Mouse (Mus musculus) midbrain, embryonic 10.5 days (tissue): ENCODE measurements at regions not wholly inside any gene's neighbourhood (a gene's known extent, or its start where the extent isn't known, plus 50 kb on each side); places are given as distances from the start of the nearest gene placed in this dataset.
A peak's percentile ranks its signal among the peaks of the same experiment; 100 is the strongest.

Source experiments
- DNase-seq: peaks from one replicate; pipeline ENCODE4 v3.0.0-alpha.2; 2017; ENCODE audit warnings: low spot score
- H3K27ac ChIP-seq: fragments of 300-500 bp; sonication (generic); replicated peaks from 2 replicates; pipeline ENCODE4 v1.5.1; 2016; ENCODE audit warnings: mild to moderate bottlenecking
- H3K27me3 ChIP-seq: fragments of 300-500 bp; sonication (generic); 2 replicates; pipeline ENCODE4 v1.6.1; 2016; ENCODE audit warnings: low read depth, mild to moderate bottlenecking; ENCODE audit not compliant: poor library complexity, severe bottlenecking
- H3K36me3 ChIP-seq: fragments of 300-500 bp; sonication (generic); 2 replicates; pipeline ENCODE4 v1.6.1; 2016; ENCODE audit warnings: mild to moderate bottlenecking, moderate library complexity
- H3K4me1 ChIP-seq: fragments of 300-500 bp; sonication (generic); 2 replicates; pipeline ENCODE4 v1.6.1; 2016
- H3K4me3 ChIP-seq: fragments of 300-500 bp; sonication (generic); 2 replicates; pipeline ENCODE4 v1.5.1; 2016; ENCODE audit warnings: mild to moderate bottlenecking, moderate library complexity
- H3K9me3 ChIP-seq: fragments of 300-500 bp; sonication (generic); replicated peaks from 2 replicates; pipeline ENCODE4 v1.6.1; 2016; ENCODE audit warnings: mild to moderate bottlenecking
- WGBS: fragments of 180-500 bp; shearing (Covaris S2); methylation state at CpG from one replicate; pipeline ENCODE4 v1.1.7; 2016; 5-methylcytosine and 5-hydroxymethylcytosine counted together

DNA sequence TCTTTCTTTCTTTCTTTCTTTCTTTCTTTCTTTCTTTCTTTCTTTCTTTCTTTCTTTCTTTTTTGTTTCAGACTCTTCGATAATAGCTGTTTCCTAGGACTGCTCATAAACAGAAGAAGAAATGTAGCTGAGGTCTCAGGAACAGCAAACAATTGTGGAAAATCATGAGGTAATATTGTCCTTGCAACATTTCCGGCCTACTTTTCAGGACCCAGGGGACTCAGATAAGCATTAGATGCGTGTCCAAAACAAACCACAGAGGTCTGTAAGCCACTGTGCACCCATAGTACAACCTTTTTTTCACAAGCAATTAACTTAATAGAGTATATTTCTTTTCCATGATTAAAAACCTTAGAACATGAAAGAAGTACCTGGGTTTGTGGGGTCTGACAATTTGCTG, 455.7 kb upstream of the Zeb2 start:
- WGBS, result 93% methylated on average over 3 of the region's 3 CpGs
- Histone ChIP-seq H3K27me3 (no peaks in the 10 kb centered on the region), H3K9me3 (no peaks in the 10 kb centered on the region), H3K36me3 (no peaks in the 10 kb centered on the region), H3K4me3 (no peak overlapping the region), H3K27ac (no peak overlapping the region), H3K4me1 (no peaks in the 10 kb centered on the region)
- no peak for DNase-seq

DNA sequence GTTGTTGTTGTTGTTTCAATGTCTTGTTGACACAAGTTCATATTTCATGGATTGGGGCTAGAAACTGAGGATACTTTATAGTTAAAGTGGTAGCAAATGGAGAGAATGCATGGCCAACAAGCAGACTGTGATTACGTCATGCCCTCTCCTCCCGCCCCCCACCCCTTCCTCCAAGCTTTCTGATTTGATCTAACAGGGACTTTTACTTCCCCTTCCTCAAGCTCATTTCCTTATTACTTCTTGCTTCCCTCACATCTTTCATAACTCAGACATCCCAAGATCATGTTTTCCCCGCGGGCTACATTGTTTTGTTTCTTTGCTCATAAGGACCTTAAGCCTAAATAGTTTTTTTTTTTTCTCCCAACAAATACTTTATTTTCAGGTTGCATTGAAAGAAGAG, 437.5 kb upstream of the Zeb2 start:
- Histone ChIP-seq H3K9me3 (no peaks in the 10 kb centered on the region), H3K4me3 (no peak overlapping the region), H3K4me1 (peaks cover 5% of the 10 kb centered on the region), H3K27ac (no peak overlapping the region), H3K36me3 (no peaks in the 10 kb centered on the region), H3K27me3 (no peaks in the 10 kb centered on the region)
- WGBS, result 88% methylated on average over 4 of the region's 4 CpGs
- DNase-seq, result no peak

DNA sequence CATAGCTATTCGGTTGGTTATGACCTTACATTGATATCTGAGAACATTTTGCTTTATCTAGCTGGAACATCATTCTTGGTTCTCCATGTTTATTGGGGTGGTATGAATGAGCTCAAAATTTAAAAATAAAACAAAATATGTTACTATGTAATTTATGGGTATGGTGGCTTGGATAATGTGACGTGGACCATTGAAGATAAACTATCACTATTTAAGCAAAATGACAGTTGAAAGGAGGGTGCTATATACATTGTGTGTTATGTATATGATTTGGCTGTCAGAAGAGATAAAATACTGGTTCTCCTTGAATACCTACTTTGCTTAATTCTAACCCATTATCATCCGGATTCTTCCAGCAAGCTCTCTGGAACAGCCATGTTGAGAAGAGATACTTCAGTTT, 424.2 kb upstream of the Zeb2 start:
- no peaks in the 10 kb centered on the region for H3K27me3 ChIP-seq
- no peaks in the 10 kb centered on the region for H3K9me3 ChIP-seq
- WGBS, result 94% methylated on average over 3 of the region's 3 CpGs
- H3K27ac ChIP-seq, result no peak overlapping the region
- DNase-seq, result no peak
- H3K4me1 ChIP-seq, result no peaks in the 10 kb centered on the region
- no peaks in the 10 kb centered on the region for H3K36me3 ChIP-seq
- no peak overlapping the region for H3K4me3 ChIP-seq

DNA sequence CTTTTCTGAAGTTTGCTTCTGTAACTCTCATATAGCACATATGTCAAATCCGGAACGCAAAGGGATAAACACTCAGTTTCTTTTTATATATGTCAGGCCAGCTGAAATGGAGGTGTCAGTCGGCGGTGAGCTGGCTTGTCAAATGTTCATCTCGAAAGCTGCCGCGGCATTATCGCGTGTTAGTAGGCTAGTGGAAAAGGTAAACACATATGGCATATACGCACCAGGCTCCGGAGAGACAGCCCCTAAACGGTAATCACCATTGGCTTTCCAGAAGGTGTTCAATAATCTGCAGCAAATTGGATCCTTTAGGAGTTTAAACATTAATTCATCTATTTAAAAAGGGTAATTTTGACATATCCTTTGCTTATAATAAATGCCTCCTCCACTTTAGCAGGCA, 421.8 kb upstream of the Zeb2 start:
- Histone ChIP-seq H3K27ac (no peak overlapping the region), H3K36me3 (no peaks in the 10 kb centered on the region), H3K9me3 (no peaks in the 10 kb centered on the region), H3K4me3 (no peak overlapping the region), H3K27me3 (no peaks in the 10 kb centered on the region), H3K4me1 (no peaks in the 10 kb centered on the region)
- no peak for DNase-seq
- 89% methylated on average over 12 of the region's 12 CpGs for WGBS

DNA sequence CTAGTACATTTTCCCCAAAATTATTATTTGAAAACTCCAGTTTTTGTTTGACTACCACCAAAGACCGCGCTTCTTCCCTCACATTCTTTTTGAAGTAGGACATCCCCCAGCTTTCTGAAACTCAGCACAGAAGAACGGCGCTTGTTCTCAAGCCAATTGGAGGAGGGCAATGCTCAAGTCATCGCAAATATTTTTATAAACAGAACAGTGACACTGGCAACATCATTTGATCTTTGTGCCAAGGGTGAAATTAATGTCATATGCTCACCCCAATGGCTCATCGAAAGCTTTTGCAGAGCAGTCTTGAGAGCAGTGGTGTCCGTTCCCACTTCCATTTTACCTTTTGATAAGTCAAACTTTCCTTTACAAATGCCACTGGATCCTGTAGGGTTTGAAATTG, 420.5 kb upstream of the Zeb2 start:
- H3K9me3 ChIP-seq, result no peaks in the 10 kb centered on the region
- H3K36me3 ChIP-seq, result no peaks in the 10 kb centered on the region
- no peaks in the 10 kb centered on the region for H3K4me1 ChIP-seq
- H3K27me3 ChIP-seq, result no peaks in the 10 kb centered on the region
- H3K27ac ChIP-seq, result no peak overlapping the region
- DNase-seq, result no peak
- WGBS, result 92% methylated on average over 7 of the region's 7 CpGs
- H3K4me3 ChIP-seq, result no peak overlapping the region

DNA sequence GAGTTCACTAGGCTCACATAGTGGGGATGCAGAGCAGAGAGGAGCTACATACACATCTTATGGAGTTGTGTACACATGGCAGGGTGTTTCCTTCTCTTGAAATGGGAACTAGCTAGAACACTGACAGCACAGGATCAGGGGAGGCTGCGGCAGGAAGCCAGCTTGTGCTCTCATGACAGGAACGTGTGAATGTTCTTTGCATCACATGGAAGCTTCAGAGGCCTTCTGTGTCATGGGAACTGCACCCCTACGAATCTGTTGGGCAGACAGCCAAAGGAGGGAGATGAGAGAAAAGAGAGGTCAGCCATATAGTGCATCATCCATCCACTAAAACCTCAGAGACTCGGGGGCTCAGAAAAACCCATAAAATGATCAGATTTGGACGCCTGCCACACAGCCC, 417.6 kb upstream of the Zeb2 start:
- H3K27ac ChIP-seq, result no peak overlapping the region
- 86% methylated on average over 5 of the region's 5 CpGs for WGBS
- no peak overlapping the region for H3K4me3 ChIP-seq
- H3K27me3 ChIP-seq, result no peaks in the 10 kb centered on the region
- H3K36me3 ChIP-seq, result no peaks in the 10 kb centered on the region
- DNase-seq, result no peak
- no peaks in the 10 kb centered on the region for H3K9me3 ChIP-seq
- no peaks in the 10 kb centered on the region for H3K4me1 ChIP-seq

DNA sequence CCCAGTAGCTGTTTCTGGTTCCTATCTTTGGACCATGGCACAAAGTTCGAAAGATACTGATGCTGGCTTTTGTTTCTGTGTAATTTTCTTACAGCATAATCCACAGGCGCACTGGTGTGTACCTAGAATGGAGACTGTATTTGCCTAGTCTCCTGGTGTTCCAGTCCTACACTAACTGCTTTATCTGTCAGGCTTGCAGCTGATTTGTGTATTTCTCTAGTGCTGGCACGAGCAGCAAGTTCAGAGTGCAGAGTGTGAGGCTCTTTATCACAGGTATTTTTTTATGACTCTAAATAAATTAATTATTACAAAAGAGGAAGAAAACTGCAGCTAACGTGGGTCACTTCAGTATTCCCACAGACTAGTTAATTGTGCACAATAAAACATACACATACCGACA, 405.1 kb upstream of the Zeb2 start:
- WGBS, result 79% methylated on average over 5 of the region's 5 CpGs
- no peak overlapping the region for H3K4me3 ChIP-seq
- no peaks in the 10 kb centered on the region for H3K36me3 ChIP-seq
- H3K27ac ChIP-seq, result no peak overlapping the region
- H3K9me3 ChIP-seq, result no peaks in the 10 kb centered on the region
- H3K4me1 ChIP-seq, result peaks cover 7% of the 10 kb centered on the region
- H3K27me3 ChIP-seq, result no peaks in the 10 kb centered on the region
- DNase-seq, result no peak

DNA sequence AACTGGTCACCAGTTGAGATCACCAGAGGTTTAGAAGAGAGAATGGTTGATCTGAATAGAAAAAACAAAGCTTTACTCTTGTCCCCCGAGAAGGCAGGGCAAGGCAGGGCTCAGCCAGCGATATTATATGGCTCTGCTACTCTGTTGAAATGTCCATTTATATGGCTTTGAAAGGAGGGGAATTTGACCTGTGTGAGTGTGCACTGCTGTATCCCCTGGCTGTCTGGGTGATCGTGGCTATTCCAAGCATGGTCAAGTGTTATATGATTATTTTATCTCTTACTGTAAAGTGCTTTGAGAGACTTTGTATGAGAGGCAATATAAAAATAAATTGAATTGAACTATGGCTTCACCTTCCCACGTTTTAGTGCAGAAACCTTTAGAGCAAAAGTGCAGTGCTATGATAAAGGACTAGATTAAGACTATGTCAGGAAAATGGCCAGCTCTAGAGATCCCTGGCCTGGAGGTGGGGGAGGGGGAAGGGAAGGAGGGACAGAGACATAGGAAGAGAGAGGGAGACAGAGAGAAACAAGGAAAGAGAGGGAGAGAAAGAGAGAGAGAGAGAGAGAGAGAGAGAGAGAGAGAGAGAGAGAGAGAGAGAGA, 402.5 kb upstream of the Zeb2 start:
- Histone ChIP-seq H3K27ac (no peak overlapping the region), H3K9me3 (no peaks in the 10 kb centered on the region), H3K27me3 (no peaks in the 10 kb centered on the region), H3K36me3 (no peaks in the 10 kb centered on the region), H3K4me3 (no peak overlapping the region), H3K4me1 (peaks cover 13% of the 10 kb centered on the region)
- WGBS, result 58% methylated on average over 4 of the region's 4 CpGs
- no peak for DNase-seq

DNA sequence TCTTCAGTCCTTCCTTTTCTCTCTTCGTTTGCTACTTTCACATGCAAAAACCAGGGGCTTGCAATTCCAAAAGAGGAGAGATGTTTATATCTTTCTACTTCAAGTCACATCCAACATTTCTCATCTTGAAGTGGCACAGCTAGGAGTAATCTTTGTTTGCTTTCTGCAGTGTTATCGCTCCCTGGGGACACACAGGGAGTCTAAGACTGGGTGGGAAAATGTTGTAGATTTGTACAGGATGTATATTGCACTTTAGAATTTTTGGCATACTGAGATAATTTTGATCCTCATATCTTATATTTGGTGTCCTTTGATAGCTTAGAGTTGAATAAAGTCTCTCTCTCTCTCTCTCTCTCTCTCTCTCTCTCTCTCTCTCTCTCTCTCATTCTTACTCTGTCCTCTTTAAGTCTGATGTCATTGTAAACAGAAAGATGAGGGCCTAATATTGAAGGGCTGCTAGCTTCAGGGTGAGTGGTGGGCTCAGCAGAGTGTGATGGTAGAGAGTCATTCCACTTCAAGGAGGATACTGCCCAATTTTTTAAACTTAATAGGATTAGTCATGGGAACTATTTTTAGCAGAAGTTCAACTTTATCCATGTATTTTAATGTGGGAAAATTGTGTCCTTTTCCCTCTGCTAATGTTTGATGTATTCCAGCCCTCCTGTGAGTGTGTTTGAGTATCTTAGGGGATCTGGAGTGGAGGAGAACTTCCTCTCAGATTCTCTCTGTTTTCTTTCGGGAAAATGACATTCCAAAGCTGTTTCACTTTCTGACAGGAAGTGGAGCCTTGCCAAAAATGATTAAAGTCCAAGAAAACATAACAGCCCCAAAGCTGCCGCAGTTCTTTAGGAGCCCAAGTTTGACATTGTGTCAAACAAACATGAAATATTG, 397.3 kb upstream of the Zeb2 start:
- Histone ChIP-seq H3K9me3 (no peaks in the 10 kb centered on the region), H3K36me3 (no peaks in the 10 kb centered on the region), H3K27me3 (no peaks in the 10 kb centered on the region), H3K27ac (peak overlapping the region; percentile 28; the same call in 1 of the 2 replicates), H3K4me3 (no peak overlapping the region), H3K4me1 (peaks cover 16% of the 10 kb centered on the region)
- no peak for DNase-seq
- 74% methylated on average over 4 of the region's 4 CpGs for WGBS

DNA sequence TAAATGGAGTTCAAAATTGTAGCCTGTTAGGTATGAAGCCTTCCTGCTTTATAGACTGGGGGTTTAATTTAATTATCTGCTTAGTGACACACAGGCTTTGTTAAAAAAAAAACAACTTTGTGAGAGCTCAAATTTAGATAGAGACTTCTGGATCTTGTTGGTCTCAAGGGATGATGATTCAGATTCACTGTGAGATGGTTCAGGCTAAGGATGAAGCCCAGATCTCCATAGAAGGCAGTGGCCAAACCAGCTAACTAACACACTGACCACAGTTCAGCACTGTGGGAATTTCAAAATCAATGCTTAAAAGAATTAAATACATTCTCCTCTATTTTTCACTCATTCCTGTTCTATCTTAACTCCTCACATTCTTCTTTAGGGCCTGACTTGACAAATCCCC, 395.7 kb upstream of the Zeb2 start:
- H3K27me3 ChIP-seq, result no peaks in the 10 kb centered on the region
- DNase-seq, result no peak
- H3K36me3 ChIP-seq, result no peaks in the 10 kb centered on the region
- H3K4me3 ChIP-seq, result no peak overlapping the region
- H3K4me1 ChIP-seq, result peaks cover 12% of the 10 kb centered on the region
- no peaks in the 10 kb centered on the region for H3K9me3 ChIP-seq
- H3K27ac ChIP-seq, result no peak overlapping the region

DNA sequence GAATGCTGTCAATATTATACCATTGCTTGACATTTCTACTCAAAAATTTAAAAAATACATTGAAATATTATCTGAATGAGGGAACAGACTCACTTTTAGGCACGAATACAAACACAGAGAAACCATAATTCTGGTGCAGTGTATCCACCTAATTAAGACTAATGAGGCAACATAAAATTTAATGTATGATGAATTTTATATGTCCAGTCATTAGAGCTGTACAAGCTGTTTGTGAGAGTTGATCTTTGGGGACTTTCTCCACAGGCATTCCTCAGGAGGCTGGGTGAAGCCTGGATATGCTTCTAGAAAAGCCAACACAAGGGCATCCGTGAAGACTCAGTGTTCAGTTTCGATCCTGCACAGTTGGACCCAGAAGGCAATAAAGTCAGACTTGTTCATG, 394.6 kb upstream of the Zeb2 start:
- no peak overlapping the region for H3K4me3 ChIP-seq
- WGBS, result 87% methylated on average over 3 of the region's 3 CpGs

DNA sequence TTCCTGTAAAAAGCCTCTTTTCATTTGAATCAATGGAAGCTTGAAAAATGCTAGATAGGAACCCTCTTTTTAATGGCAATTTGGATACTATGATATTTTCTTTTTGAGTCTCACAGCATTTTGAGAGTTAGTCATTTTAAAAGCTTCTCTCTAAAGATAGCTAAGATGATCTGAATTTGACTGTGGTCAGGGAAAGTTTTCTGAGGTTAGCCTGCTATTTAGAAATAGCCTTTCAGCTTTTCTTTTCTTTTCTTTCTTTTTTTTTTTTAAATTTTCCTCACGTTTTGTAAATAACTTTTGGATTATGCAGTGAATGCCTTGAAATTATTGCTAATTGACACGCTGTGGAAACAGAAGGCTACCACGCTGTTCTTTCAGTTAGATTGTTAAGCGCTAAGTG, 387.3 kb upstream of the Zeb2 start:
- H3K9me3 ChIP-seq, result no peaks in the 10 kb centered on the region
- H3K27me3 ChIP-seq, result no peaks in the 10 kb centered on the region
- no peak for DNase-seq
- H3K27ac ChIP-seq, result no peak overlapping the region
- WGBS, result 90% methylated on average over 4 of the region's 4 CpGs
- no peaks in the 10 kb centered on the region for H3K36me3 ChIP-seq
- H3K4me1 ChIP-seq, result no peaks in the 10 kb centered on the region
- no peak overlapping the region for H3K4me3 ChIP-seq

More for the DNA sequence above, 394.6 kb upstream of the Zeb2 start:
- Histone ChIP-seq H3K27ac (no peak overlapping the region), H3K4me1 (peaks cover 12% of the 10 kb centered on the region), H3K36me3 (no peaks in the 10 kb centered on the region), H3K27me3 (no peaks in the 10 kb centered on the region), H3K9me3 (no peaks in the 10 kb centered on the region)
- no peak for DNase-seq

DNA sequence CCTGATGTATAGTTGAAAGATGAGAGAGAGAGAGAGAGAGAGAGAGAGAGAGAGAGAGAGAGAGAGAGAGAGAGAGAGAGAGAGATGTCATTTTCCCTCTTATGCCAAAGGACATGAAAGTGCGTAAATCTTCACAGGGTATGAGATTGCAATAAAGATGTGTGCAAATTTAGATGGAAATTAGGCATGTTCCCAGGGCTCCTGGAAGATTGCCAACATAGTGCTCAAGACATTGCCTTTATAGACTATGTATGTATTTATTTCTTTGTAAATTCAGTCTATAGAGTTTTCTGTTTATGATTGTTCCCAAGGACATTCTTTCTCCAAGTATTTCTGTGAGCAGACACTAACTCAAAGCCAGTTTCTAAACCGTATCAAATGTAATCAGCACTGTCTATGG, 376.5 kb upstream of the Zeb2 start:
- no peak overlapping the region for H3K4me3 ChIP-seq
- no peaks in the 10 kb centered on the region for H3K9me3 ChIP-seq
- H3K27ac ChIP-seq, result no peak overlapping the region
- WGBS, result 94% methylated on average over 2 of the region's 2 CpGs
- H3K27me3 ChIP-seq, result no peaks in the 10 kb centered on the region
- H3K36me3 ChIP-seq, result no peaks in the 10 kb centered on the region
- H3K4me1 ChIP-seq, result no peaks in the 10 kb centered on the region
- DNase-seq, result no peak
